Mouse (Mus musculus) erythroblast, embryonic 14.5 days (primary cell): ENCODE measurements around the gene Pdcd1lg2.

Source experiments
- GATA1 ChIP-seq: IDR thresholded peaks from 2 replicates; pipeline ENCODE4 v1.6.1; 2012; ENCODE audit warnings: low read length, inconsistent platforms, mixed read lengths
- TAL1 ChIP-seq: IDR thresholded peaks from 3 replicates; pipeline ENCODE4 v1.6.1; 2012; ENCODE audit warnings: low read length, inconsistent platforms, mixed read lengths

DNA sequence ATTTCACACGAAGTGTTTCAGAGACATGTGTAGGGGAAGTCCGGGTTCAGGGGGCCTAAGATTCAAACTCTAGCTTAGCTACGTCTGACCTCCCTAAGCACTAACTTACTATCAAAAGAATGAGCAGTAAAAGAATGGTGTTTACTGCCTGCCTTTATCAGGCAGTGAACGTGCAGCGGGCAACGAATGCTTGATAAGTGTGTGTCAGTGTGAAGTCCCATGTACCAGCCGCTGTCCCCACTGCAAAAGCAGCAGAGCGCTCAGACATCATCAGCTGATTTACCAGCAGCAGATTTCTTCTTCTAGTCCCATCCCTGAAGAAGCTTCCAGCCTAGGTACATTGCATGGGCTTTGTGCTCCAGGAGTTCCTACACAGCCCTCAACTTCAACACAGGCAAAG is 61.7 kb downstream of the Pdcd1lg2 start:
- TF ChIP-seq GATA1 (no peak), TAL1 (no peak)
